Comparison of ENCODE assay signal across 8 mouse cellular contexts in the genomic region with DNA sequence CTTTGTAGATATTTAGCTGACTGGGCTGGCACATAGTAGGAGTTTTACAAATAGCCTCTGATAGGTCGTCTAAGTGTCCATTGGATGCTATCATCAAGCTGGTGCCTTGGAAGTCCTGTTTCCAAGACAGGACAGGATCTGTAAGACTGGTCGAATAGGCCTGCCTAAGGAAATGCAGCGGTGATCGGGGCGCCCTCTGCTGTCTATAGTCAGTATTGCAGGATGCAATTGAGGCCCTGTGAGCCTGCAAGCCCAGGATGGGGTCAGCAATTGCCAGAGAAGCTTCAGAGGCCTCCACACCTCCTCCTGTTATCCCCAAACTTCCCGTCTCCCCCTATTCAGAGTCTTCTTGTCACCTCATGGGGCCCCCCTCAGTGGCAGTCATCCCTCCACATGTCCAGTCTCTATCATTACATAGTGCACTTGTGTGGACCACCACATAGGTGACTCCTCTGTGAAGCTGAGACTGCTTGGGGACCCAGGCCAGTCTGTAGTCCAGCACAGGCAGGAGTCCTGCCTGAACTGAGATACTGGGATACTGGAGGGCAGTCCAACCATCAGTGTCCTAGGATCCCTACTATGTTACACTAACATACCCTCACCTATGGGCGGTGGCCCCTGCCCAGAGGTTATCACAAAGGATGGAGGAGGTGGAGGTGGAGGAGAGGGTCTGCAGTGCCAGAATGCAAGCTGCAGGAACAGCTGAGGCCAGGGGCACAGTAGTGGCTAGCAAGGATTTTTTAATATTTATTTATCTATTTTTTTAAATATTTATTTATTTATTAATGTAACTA. TPM values are rescaled to one million over a fixed set of nuclear protein-coding genes. Genes with fewer than 3 reads are reported as not detected.
DNase-seq lines count a peak whose midpoint lies in the region; ATAC-seq and TF ChIP-seq lines count a peak whose summit lies in the region.

No protein-coding gene starts in this region.

- no peak overlapping the region for H3K27ac ChIP-seq in midbrain, embryonic 11.5 days (ENCODE audit: low read depth, low read length)
- H3K27ac ChIP-seq in midbrain, embryonic 15.5 days: no peak overlapping the region
- no peak overlapping the region for H3K27ac ChIP-seq in cerebellum, adult 2 months (ENCODE audit: insufficient read depth, low read length)
- no peak overlapping the region for H3K27ac ChIP-seq in lung, embryonic 14.5 days (ENCODE audit: low read depth)

- H3K36me3 ChIP-seq in midbrain, embryonic 11.5 days (ENCODE audit: control insufficient read depth, insufficient read depth, low read length): no peaks in the 10 kb centered on the region
- H3K36me3 ChIP-seq in midbrain, embryonic 15.5 days (replicated peaks): no peaks in the 10 kb centered on the region
- H3K36me3 ChIP-seq in lung, embryonic 14.5 days (ENCODE audit: insufficient read depth): no peaks in the 10 kb centered on the region

- TF ChIP-seq CTCF in cerebellum, adult 2 months (IDR thresholded peaks at IDR 0.05; ENCODE audit: borderline replicate concordance, insufficient read depth, low read depth, low read length): peak; percentile 84
- TF ChIP-seq CTCF in lung, embryonic 14.5 days (IDR thresholded peaks at IDR 0.05; ENCODE audit: low read depth): peak; percentile 95

- peak; percentile 60 for ATAC-seq in midbrain, embryonic 11.5 days (ENCODE audit: low FRiP score)
- no peak for ATAC-seq in midbrain, embryonic 15.5 days (replicated peaks)
- no peak for ATAC-seq in lung, embryonic 14.5 days (ENCODE audit: insufficient read depth)

- no peak for TF ChIP-seq POLR2A in cerebellum, adult 2 months (IDR thresholded peaks at IDR 0.05; ENCODE audit: borderline replicate concordance, insufficient read depth, low read length)

- no peak overlapping the region for H3K9ac ChIP-seq in midbrain, embryonic 11.5 days (ENCODE audit: low read length)
- no peak overlapping the region for H3K9ac ChIP-seq in midbrain, embryonic 15.5 days
- H3K9ac ChIP-seq in lung, embryonic 14.5 days: no peak overlapping the region

- DNase-seq in midbrain, embryonic 11.5 days (ENCODE audit: low spot score, missing footprints): peak; percentile 98
- DNase-seq in cerebellum, adult 2 months: peak; percentile 75 to 86
- peak; percentile 63 to 66 for DNase-seq in gastrocnemius, adult 8-10 months (ENCODE audit: low spot score in 2 of 2)
- peak; percentile 82 for DNase-seq in layer of hippocampus, adult 11-12 months (ENCODE audit: low spot score)
- peak; percentile 87 for DNase-seq in lung, embryonic 14.5 days
- DNase-seq in right cerebral cortex, adult 18-20 months: peak; percentile 44
- DNase-seq in urinary bladder, postnatal 10 days (ENCODE audit: low spot score): peak; percentile 47

- no peak overlapping the region for H3K4me3 ChIP-seq in midbrain, embryonic 11.5 days (ENCODE audit: low read depth, low read length)
- no peak overlapping the region for H3K4me3 ChIP-seq in midbrain, embryonic 15.5 days
- no peak overlapping the region for H3K4me3 ChIP-seq in cerebellum, adult 2 months (replicated peaks; ENCODE audit: insufficient read depth, low read depth, low read length)
- H3K4me3 ChIP-seq in lung, embryonic 14.5 days (ENCODE audit: low read depth, low read length): no peak overlapping the region

- no peaks in the 10 kb centered on the region; the same call in 1 of the 2 replicates for H3K4me1 ChIP-seq in midbrain, embryonic 11.5 days (ENCODE audit: control insufficient read depth, insufficient read depth, low read length)
- H3K4me1 ChIP-seq in midbrain, embryonic 15.5 days: no peaks in the 10 kb centered on the region
- peaks cover 6% of the 10 kb centered on the region for H3K4me1 ChIP-seq in cerebellum, adult 2 months (ENCODE audit: control insufficient read depth, insufficient read depth, low read length)
- no peaks in the 10 kb centered on the region; the same call in 1 of the 2 replicates for H3K4me1 ChIP-seq in lung, embryonic 14.5 days (ENCODE audit: insufficient read depth)

- H3K4me2 ChIP-seq in midbrain, embryonic 11.5 days: no peak overlapping the region
- no peak overlapping the region for H3K4me2 ChIP-seq in midbrain, embryonic 15.5 days
- no peak overlapping the region for H3K4me2 ChIP-seq in lung, embryonic 14.5 days

- H3K9me3 ChIP-seq in midbrain, embryonic 11.5 days (ENCODE audit: control insufficient read depth, low read length): no peaks in the 10 kb centered on the region
- H3K9me3 ChIP-seq in midbrain, embryonic 15.5 days: no peaks in the 10 kb centered on the region
- no peaks in the 10 kb centered on the region for H3K9me3 ChIP-seq in lung, embryonic 14.5 days (ENCODE audit: low read depth, low read length)

- WGBS in midbrain, embryonic 11.5 days: 18% methylated on average over 7 of the region's 7 CpGs
- 19% methylated on average over 7 of the region's 7 CpGs for WGBS in midbrain, embryonic 15.5 days
- WGBS in cerebellum, adult 2 months: 25% methylated on average over 7 of the region's 7 CpGs
- 17% methylated on average over 7 of the region's 7 CpGs for WGBS in lung, embryonic 14.5 days

- no peaks in the 10 kb centered on the region for H3K27me3 ChIP-seq in midbrain, embryonic 11.5 days (ENCODE audit: control insufficient read depth, insufficient read depth, low read length)
- no peaks in the 10 kb centered on the region for H3K27me3 ChIP-seq in midbrain, embryonic 15.5 days (replicated peaks)
- H3K27me3 ChIP-seq in cerebellum, adult 2 months (ENCODE audit: control insufficient read depth, insufficient read depth, low read length): no peaks in the 10 kb centered on the region
- H3K27me3 ChIP-seq in lung, embryonic 14.5 days (ENCODE audit: insufficient read depth, low read length): no peaks in the 10 kb centered on the region

RNA-seq across cellular contexts. Expression of a gene that starts 3.0 kb away (rescaled TPM):
- polyA plus RNA-seq in midbrain, embryonic 11.5 days (2014; fragmentation: Nextera tagmentation; extraction: Ambion mirVana): 0.33 and 0.57 TPM in 2 replicates
- 1.1 and 1.4 TPM in 2 replicates for polyA plus RNA-seq in midbrain, embryonic 15.5 days (2015; fragmentation: Nextera tagmentation; extraction: Ambion mirVana)
- polyA plus RNA-seq in cerebellum, adult 2 months (2012; rRNA removed): 0.93 and 1.0 TPM in 2 replicates
- 1 to 10 TPM in 1 of 4 experiments, under 1 TPM in 3; 0.27 to 1.1 (median 0.40) TPM for total RNA-seq in gastrocnemius, adult 8-10 months (2022)
- 2.6 and 4.5 TPM in 2 replicates for polyA plus RNA-seq in lung, embryonic 14.5 days (2014; fragmentation: Nextera tagmentation; extraction: Ambion mirVana)

RNA-seq across cellular contexts. Expression of a gene that starts 30.1 kb away (rescaled TPM):
- polyA plus RNA-seq in midbrain, embryonic 11.5 days (2014; fragmentation: Nextera tagmentation; extraction: Ambion mirVana): 1.8 and 2.0 TPM in 2 replicates
- polyA plus RNA-seq in midbrain, embryonic 15.5 days (2015; fragmentation: Nextera tagmentation; extraction: Ambion mirVana): 3.1 and 3.4 TPM in 2 replicates
- 9.9 and 10.7 TPM in 2 replicates for polyA plus RNA-seq in cerebellum, adult 2 months (2012; rRNA removed)
- 1 to 10 TPM; 4.1 to 10.0 (median 7.3) TPM for total RNA-seq in gastrocnemius, adult 8-10 months (2022)
- polyA plus RNA-seq in lung, embryonic 14.5 days (2014; fragmentation: Nextera tagmentation; extraction: Ambion mirVana): 5.4 and 6.6 TPM in 2 replicates

RNA-seq across cellular contexts. Expression of a gene that starts 32.9 kb away (rescaled TPM):
- 80.7 and 83.0 TPM in 2 replicates for polyA plus RNA-seq in midbrain, embryonic 11.5 days (2014; fragmentation: Nextera tagmentation; extraction: Ambion mirVana)
- 49.4 and 51.3 TPM in 2 replicates for polyA plus RNA-seq in midbrain, embryonic 15.5 days (2015; fragmentation: Nextera tagmentation; extraction: Ambion mirVana)
- 23.6 and 25.7 TPM in 2 replicates for polyA plus RNA-seq in cerebellum, adult 2 months (2012; rRNA removed)
- 10 to 100 TPM; 27.1 to 32.6 (median 27.3) TPM for total RNA-seq in gastrocnemius, adult 8-10 months (2022)
- polyA plus RNA-seq in lung, embryonic 14.5 days (2014; fragmentation: Nextera tagmentation; extraction: Ambion mirVana): 76.6 and 80.4 TPM in 2 replicates

Comparison
In these comparisons a context has a peak if more than half of its experiments do, and no peak if none do; other contexts are left out.
1. DNase-seq: peak in every context shown above with its lines; median percentile 98 in midbrain, embryonic 11.5 days; 87 in lung, embryonic 14.5 days; 82 in layer of hippocampus, adult 11-12 months; 80 in cerebellum, adult 2 months; 64 in gastrocnemius, adult 8-10 months; 47 in urinary bladder, postnatal 10 days; 44 in right cerebral cortex, adult 18-20 months.